Mouse (Mus musculus): ENCODE data around the gene Mbd3. TPM values are rescaled to one million over a fixed set of nuclear protein-coding genes. Genes with fewer than 3 reads are reported as not detected.
"Not testable (repeated sequence)": the region's sequence is repeated elsewhere in the genome, so short reads cannot be mapped to it uniquely, and the experiment has no call there.

Mbd3 gene
- polyA plus RNA-seq, 1 experiment, result 110 TPM

DNA sequence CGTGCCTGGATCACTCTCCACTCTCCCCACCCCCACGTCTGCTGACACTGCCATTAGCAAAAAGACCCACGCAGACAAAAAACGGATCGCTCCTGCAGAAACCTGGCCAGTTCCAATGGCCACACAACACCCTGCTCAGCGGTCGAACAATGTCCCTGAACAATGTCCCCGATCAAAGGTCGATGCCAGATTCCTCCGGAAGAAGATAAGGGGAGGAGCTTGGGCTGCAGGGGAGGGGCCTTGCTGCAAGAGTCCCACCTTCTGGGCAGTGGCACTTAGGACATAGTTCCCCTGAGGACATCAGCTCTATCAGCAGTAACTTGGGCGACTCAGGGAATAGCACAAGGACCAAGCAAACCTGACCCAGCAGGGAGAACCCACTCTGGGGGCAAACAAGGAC, 47.5 kb downstream of the Mbd3 start:
- peaks cover 23% of the 10 kb centered on the region for H3K27me3 ChIP-seq (ENCODE audit: control insufficient read depth, insufficient read depth, low read length)
- H3K4me1 ChIP-seq (ENCODE audit: control insufficient read depth, insufficient read depth, insufficient read length), result peaks cover 6% of the 10 kb centered on the region; the same call in 1 of the 2 replicates
- DNase-seq (ENCODE audit: low read depth in 1 of 2, low spot score in 2 of 2), result no peak
- WGBS, result 39% methylated on average over 11 of the region's 11 CpGs
- H3K36me3 ChIP-seq (ENCODE audit: control insufficient read depth, insufficient read depth, low read length), result no peaks in the 10 kb centered on the region
- TF ChIP-seq CTCF (IDR thresholded peaks at IDR 0.05; ENCODE audit: extremely low read depth, insufficient read depth, insufficient read length, insufficient replicate concordance), result no peak
- H3K27ac ChIP-seq (ENCODE audit: insufficient read depth, low read length), result no peak overlapping the region
- no peak overlapping the region for H3K4me3 ChIP-seq (ENCODE audit: extremely low read depth, insufficient read depth, insufficient read length)

DNA sequence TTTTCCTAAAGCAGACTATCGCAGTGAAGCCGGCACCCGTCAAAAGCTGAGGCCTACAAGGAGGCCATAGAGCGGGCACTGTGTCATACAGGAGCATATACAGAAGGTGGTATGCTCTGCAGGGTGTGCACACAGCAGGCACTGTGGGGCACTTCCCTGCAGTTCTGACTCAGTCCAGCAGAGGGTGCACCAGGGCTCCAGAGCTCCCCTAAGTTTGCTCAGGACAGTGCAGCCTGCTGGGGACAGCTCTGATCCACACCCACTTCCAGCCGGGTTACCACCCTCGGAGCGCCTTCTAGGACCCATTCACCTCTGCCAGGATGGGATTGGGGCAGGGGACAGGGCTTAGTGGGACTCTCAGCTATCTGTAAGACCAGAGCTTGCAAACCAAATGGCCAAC, 49.1 kb downstream of the Mbd3 start:
- Histone ChIP-seq H3K36me3 (ENCODE audit: control insufficient read depth, insufficient read depth, low read length) (no peaks in the 10 kb centered on the region), H3K27ac (ENCODE audit: insufficient read depth, low read length) (no peak overlapping the region), H3K4me1 (ENCODE audit: control insufficient read depth, insufficient read depth, insufficient read length) (peaks cover 6% of the 10 kb centered on the region), H3K27me3 (ENCODE audit: control insufficient read depth, insufficient read depth, low read length) (peaks cover 19% of the 10 kb centered on the region), H3K4me3 (ENCODE audit: extremely low read depth, insufficient read depth, insufficient read length) (no peak overlapping the region)
- peak; percentile 52 to 80 for DNase-seq (ENCODE audit: low read depth in 1 of 2, low spot score in 2 of 2)
- TF ChIP-seq POLR2A (IDR thresholded peaks at IDR 0.05; ENCODE audit: low read depth, low read length) (no peak), CTCF (IDR thresholded peaks at IDR 0.05; ENCODE audit: extremely low read depth, insufficient read depth, insufficient read length, insufficient replicate concordance) (peak; percentile 95)
- WGBS, result 2% methylated on average over 7 of the region's 7 CpGs

DNA sequence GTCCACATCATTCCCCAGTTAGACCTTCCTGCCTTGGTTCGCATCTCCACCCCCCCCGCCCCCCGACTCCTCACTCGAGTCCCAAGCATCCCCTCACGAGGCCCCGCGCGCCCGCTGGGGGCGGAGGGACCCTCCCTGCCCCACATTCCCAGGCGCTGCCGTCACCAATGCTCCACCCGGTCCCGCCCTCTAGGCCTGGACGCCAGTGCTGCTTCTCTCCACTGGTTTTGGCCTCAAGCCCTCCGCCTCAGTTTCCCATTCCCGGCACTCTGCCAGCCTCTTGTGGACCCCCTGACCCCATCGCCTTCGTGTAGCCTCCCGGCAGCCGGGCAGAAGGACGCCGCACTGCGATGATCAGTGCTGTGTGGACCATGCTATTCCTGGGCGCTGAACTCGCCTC, 50.4 kb downstream of the Mbd3 start:
- 42% methylated on average over 26 of the region's 26 CpGs for WGBS
- peaks cover 25% of the 10 kb centered on the region for H3K27me3 ChIP-seq (ENCODE audit: control insufficient read depth, insufficient read depth, low read length)
- no peak for DNase-seq (ENCODE audit: low read depth in 1 of 2, low spot score in 2 of 2)
- no peak overlapping the region for H3K4me3 ChIP-seq (ENCODE audit: extremely low read depth, insufficient read depth, insufficient read length)
- no peaks in the 10 kb centered on the region for H3K36me3 ChIP-seq (ENCODE audit: control insufficient read depth, insufficient read depth, low read length)
- TF ChIP-seq CTCF (IDR thresholded peaks at IDR 0.05; ENCODE audit: extremely low read depth, insufficient read depth, insufficient read length, insufficient replicate concordance) (no peak), POLR2A (IDR thresholded peaks at IDR 0.05; ENCODE audit: low read depth, low read length) (no peak)
- H3K4me1 ChIP-seq (ENCODE audit: control insufficient read depth, insufficient read depth, insufficient read length), result peaks cover 6% of the 10 kb centered on the region
- no peak overlapping the region for H3K27ac ChIP-seq (ENCODE audit: insufficient read depth, low read length)

DNA sequence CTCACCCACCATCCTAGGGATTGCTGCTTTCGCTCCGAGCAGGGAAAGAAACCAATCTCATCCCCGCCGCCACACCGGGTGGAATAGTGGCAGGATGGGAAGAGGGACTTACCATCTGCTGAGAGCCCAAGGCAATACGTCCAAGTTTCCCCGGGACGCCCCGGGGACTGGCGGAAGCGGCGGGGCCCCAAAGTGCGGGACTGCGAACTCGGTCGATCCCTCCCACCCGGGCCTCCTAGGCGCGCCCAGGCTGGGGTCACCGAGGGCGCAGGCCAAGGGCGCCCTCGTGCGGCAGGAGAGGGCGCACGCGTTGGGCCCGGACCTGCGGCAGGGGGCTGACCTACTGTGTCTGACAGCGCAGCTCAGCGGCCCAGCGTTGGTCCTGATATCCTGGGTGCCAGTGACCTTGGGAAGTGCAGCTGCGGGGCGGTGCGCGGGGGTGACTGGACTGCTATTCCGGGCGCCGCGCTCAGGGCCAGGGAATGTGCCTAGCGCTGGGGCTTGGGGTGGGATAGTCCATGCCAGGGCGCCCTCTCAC, 51.0 kb downstream of the Mbd3 start, which contains the start of gene Adamtsl5:
Adamtsl5 (minus strand) TSS at position 169 of the 538 bp plus-strand sequence.
- DNase-seq (ENCODE audit: low read depth in 1 of 2, low spot score in 2 of 2), result peak in 1 of 2 experiments; percentile 51
- TF ChIP-seq CTCF (IDR thresholded peaks at IDR 0.05; ENCODE audit: extremely low read depth, insufficient read depth, insufficient read length, insufficient replicate concordance), result peak; percentile 90
- TF ChIP-seq POLR2A (IDR thresholded peaks at IDR 0.05; ENCODE audit: low read depth, low read length), result no peak
- WGBS, result 4% methylated on average over 40 of the region's 42 CpGs
- peak within 1 kb of the TSS; percentile 39 for H3K4me3 ChIP-seq (ENCODE audit: extremely low read depth, insufficient read depth, insufficient read length)
- peaks cover 11% of the 10 kb centered on the region for H3K4me1 ChIP-seq (ENCODE audit: control insufficient read depth, insufficient read depth, insufficient read length)
- H3K36me3 ChIP-seq (ENCODE audit: control insufficient read depth, insufficient read depth, low read length), result no peaks in the 10 kb centered on the region
- no peak within 1 kb of the TSS; the same call in 1 of the 2 replicates for H3K27ac ChIP-seq (ENCODE audit: insufficient read depth, low read length)
- peaks cover 25% of the 10 kb centered on the region for H3K27me3 ChIP-seq (ENCODE audit: control insufficient read depth, insufficient read depth, low read length)

DNA sequence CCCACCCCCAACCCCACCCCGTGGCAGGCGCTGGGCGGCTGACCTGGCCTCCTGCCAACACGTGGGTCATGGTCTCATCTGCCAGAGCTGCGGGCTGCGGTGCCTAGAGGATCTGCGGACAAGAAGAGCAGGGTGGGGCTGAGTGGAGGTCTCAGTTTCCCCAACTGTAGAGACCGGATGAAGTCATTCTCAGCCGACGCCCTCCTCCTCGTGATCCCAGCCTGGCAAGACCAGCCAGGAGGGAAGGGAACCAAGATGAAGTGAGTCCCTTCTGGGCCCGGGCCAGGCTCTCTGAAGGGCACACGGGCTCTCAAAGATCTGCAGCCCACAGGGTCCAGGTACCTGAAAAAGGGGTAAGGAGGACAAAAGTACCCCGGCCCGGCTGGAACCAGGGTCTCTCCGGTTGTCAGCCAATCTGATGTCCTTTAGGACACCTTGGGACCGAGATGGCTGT, 51.8 kb downstream of the Mbd3 start:
- Histone ChIP-seq H3K27ac (ENCODE audit: insufficient read depth, low read length) (no peak overlapping the region), H3K4me3 (ENCODE audit: extremely low read depth, insufficient read depth, insufficient read length) (no peak overlapping the region; the same call in 1 of the 2 replicates), H3K4me1 (ENCODE audit: control insufficient read depth, insufficient read depth, insufficient read length) (peaks cover 15% of the 10 kb centered on the region), H3K27me3 (ENCODE audit: control insufficient read depth, insufficient read depth, low read length) (peaks cover 27% of the 10 kb centered on the region), H3K36me3 (ENCODE audit: control insufficient read depth, insufficient read depth, low read length) (no peaks in the 10 kb centered on the region)
- WGBS, result 13% methylated on average over 17 of the region's 17 CpGs
- no peak for DNase-seq (ENCODE audit: low read depth in 1 of 2, low spot score in 2 of 2)
- no peak for TF ChIP-seq POLR2A (IDR thresholded peaks at IDR 0.05; ENCODE audit: low read depth, low read length)
- TF ChIP-seq CTCF (IDR thresholded peaks at IDR 0.05; ENCODE audit: extremely low read depth, insufficient read depth, insufficient read length, insufficient replicate concordance), result no peak

DNA sequence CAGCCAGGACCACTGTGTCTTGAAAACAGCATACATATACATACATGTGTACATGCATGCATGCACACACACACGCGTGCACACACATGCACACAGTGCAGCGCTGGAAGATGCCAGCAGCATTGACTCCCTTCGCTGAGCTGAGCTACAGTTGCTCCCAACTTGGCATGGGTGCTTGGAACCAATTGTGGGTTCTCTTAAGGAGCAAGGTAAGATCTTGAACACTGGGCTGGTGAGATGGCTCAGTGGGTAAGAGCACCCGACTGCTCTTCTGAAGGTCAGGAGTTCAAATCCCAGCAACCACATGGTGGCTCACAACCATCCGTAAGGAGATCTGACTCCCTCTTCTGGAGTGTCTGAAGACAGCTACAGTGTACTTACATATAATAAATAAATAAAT, 53.4 kb downstream of the Mbd3 start:
- not testable (repeated sequence) for H3K27ac ChIP-seq (ENCODE audit: insufficient read depth, low read length); H3K36me3 ChIP-seq (ENCODE audit: control insufficient read depth, insufficient read depth, low read length); DNase-seq (ENCODE audit: low read depth in 1 of 2, low spot score in 2 of 2); H3K4me3 ChIP-seq (ENCODE audit: extremely low read depth, insufficient read depth, insufficient read length)
- H3K27me3 ChIP-seq (ENCODE audit: control insufficient read depth, insufficient read depth, low read length), result peaks cover 38% of the 10 kb centered on the region
- 93% methylated on average over 6 of the region's 6 CpGs for WGBS
- peaks cover 28% of the 10 kb centered on the region for H3K4me1 ChIP-seq (ENCODE audit: control insufficient read depth, insufficient read depth, insufficient read length)

DNA sequence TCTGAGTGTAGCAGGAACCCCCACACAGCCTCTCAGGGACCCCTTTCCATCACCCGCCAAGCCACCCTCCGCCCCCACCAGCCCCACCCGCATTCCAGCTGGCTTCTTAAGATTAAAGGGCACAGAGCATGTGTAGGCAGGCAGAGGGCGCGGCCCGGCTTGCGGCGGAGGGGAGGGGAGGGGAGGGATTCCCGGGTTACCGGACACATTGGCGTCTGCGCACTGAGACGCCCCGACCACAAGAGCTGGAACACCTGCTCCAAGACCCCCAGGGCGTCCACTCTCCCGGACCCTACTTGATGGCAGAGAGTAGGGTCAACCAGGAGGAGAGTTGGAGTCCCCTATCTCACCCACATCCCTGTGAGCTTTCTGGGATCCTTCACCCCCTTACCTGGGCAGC, 54.2 kb downstream of the Mbd3 start:
- Histone ChIP-seq H3K27ac (ENCODE audit: insufficient read depth, low read length) (peak overlapping the region; percentile 45; the same call in 1 of the 2 replicates), H3K27me3 (ENCODE audit: control insufficient read depth, insufficient read depth, low read length) (peaks cover 38% of the 10 kb centered on the region), H3K4me3 (ENCODE audit: extremely low read depth, insufficient read depth, insufficient read length) (no peak overlapping the region), H3K36me3 (ENCODE audit: control insufficient read depth, insufficient read depth, low read length) (no peaks in the 10 kb centered on the region), H3K4me1 (ENCODE audit: control insufficient read depth, insufficient read depth, insufficient read length) (peaks cover 31% of the 10 kb centered on the region)
- WGBS, result under 1% methylated on average over 16 of the region's 16 CpGs
- TF ChIP-seq POLR2A (IDR thresholded peaks at IDR 0.05; ENCODE audit: low read depth, low read length), result no peak
- no peak for TF ChIP-seq CTCF (IDR thresholded peaks at IDR 0.05; ENCODE audit: extremely low read depth, insufficient read depth, insufficient read length, insufficient replicate concordance)
- no peak for DNase-seq (ENCODE audit: low read depth in 1 of 2, low spot score in 2 of 2)

All from spleen, adult 2 months (tissue).